Mouse (Mus musculus) retina, postnatal 1 day (tissue): ENCODE data around the gene Shtn1.

Source experiments
- DNase-seq: peaks from one replicate; pipeline ENCODE4 v3.0.0-alpha.2; 2012

Gene Shtn1

DNA sequence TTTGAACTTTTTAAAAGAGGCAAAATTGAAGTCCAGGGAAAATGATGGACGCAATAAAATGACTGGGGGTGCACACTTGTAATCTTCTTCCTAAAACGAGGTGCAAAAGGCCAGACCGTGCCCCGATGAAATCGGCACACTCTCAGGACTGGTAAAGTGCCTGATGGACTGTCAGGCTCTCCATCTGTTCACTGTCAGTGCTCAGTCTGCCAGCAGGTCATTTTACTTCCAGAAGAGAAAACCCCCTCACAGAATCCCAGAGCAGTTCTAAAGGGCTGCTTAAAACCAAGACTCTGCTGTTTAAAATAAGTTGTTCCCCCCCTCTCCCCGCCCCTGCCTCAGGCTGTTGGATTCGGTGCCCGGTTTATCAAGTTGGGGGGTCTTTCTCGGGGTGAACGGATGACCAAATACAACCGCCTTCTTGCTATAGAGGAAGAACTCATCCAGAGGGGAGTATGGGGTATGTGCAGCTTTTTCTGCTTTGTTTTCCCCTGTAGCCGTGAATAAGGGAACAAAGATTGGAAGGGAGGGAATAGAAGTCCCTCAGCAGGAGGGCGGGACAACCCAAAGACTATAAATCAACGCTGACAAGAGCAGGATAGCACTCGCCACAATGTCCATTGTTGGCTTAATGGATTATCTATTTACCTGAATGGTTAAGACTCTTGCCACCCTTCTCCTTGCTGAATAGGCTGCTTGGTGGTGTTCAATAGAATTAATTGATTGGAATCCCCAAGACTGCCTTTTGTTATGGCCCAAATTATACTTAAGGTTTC is 107.0 kb downstream of the Shtn1 start:
- peak; percentile 25 for DNase-seq

DNA sequence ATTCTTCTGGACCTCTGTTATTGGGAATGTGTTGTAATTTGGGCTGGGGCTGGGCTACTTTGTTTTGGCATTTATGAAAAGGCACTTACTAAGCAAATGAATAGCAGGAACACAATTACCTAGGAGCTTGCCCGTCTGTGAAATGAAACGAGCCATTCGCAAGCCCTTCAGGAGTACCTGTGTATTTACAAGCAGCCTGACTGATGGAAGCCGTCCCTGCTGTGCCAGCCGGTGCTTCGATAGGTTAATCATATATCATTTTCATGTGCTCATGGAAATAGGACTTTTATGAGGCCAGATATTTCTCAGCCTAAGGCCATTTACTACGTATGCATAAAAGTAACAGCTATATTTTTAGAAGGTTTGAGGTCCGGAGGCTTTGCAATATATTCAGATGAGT is 112.9 kb downstream of the Shtn1 start:
- no peak for DNase-seq

DNA sequence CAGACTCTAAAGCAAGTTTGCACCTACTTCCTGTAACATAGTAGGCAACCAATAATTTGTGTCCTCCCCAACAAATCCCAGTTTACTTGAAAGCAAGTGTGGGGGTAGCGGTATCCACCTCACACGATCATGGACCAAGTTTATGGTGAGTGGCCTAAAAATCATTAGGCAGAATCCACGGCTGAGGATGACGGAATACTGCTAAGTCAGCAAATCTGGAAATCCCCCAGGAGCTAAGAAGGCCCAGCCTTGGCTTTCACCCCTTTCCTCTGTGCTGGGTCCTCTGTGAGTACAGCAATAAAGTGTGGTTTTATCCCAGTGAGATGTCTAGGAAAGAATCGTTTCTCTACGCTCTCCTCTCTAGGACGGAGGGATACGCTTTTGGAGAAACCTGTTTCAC is 121.1 kb downstream of the Shtn1 start:
- no peak for DNase-seq

DNA sequence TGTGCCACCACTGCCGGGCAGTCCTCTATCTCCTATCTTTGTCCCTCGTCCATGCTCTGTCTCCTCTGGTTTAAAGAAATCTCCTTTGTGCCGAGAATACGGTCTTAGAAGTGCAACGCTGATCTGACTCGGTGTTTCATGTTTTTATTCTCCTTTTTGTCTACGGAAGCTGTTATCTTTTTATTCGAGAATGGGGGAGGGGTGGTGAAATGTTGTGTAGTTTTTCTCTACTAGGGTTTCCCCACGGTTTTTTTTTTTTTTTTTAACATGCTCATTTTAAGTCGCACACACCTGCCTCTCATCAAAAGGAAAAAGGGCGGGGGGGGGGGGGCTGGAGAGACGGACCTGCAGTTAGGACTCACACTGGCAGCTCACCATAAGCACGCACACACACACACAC is 123.7 kb downstream of the Shtn1 start:
- no peak for DNase-seq

DNA sequence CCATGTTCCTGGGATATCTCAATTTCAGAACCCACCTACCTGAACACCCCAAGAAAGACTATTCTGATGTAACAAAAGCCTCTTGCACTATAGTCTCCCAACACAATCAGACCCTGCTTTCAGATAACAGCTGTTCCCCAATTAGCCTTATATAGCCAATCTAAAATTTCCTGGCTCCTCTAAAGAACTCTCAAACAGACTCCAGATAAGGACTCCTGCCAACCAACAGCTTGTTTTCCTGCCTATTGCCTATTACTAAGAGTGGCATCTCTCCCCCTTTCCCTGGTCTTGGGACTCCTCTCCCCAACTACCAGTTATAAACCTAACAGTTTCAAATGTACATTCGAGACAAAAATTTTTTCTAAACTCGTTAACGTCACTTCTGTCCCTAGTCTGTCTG is 124.4 kb downstream of the Shtn1 start:
- no peak for DNase-seq

DNA sequence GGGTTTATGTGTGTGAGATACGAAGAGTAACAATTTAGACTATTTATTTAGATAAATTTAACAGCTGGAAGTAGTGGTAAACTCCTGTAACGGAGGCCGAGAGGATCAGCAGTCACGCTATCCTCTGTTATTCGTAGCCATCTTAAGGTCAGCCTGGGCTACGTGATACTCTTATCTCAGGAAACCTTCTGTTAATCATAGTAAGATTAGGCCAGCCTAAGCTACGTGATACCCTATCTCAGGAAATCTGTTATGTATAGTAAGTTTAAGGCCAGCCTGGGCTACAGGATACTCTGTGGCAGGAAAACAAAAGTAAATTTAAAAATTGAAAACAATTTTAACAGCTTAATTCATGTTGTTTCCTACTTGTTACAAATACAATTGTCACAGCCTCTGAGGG is 129.9 kb downstream of the Shtn1 start:
- DNase-seq = no peak

DNA sequence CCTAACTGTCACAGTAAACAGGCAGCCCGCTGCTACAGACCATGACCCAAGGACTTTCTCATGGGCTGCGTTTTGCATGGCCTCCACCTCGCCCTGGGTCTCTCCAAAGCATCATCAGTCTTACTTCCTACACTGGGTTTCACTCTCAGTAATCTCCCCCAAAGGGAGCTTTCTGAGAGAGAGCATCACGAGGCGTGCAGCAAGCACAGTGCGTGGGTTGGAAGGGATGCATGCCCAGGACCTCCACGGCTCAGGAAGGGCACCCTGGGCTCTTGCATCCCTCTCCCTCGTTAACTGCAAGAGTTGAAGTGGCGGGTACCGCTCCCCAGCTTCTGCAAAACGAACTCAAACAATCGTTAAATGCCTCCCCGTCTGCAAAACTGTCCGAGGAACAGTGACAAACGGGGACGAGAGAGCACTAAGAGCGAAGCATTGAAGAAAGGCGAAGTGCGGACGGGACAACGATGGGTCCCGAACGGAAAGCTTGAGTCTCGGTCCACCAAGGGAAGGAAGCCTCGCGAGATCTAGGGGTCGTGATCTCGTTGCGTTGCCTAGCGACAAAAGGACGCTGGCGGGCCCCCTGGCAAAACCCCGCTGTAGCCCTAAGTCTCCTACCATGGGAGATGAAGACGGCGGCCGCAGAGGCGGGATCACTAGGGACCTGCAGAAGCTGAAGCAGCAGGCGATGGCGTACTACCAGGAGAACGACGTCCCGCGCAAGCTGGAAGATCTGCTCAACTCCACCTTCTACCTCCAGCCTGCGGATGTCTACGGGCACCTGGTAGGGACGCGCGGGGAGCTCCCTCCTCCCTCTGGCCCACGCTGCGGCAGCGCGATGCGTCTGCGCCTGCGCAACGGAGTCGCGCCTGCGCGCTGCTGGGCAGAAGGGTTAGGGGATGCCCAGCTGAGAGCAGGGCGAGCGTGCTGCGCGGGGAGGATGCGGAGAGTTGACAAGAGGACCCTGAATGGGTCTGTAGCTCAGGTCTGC is 132.8 kb downstream of the Shtn1 start, which contains the start of the genes Eno4 and Hspa12a:
Gene Eno4, plus strand, starts transcription at position 585 of the 988 bp plus-strand sequence.
Gene Hspa12a, minus strand, starts transcription at position 814 of the 988 bp plus-strand sequence.
- DNase-seq = peak; percentile 98

DNA sequence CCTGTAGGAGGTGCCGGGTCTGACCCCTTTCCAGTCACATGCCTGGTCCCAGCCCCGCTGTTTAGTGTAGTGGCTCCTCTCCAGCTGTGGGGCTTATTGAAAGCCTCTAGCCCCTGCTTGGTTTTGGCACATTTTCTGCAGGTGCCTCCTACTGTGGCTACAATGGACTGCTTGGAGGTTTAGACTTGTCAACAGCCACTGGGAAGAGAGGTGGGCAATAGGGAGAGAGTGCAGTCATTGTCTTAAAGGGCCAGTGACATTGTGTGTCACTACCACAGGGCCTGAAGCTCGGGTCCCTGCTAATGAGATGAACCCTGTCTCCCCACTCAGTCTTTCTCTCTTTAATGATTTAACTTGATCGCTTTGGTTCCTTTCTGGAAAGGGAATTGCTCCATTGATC is 142.8 kb downstream of the Shtn1 start:
- peak; percentile 28 for DNase-seq

DNA sequence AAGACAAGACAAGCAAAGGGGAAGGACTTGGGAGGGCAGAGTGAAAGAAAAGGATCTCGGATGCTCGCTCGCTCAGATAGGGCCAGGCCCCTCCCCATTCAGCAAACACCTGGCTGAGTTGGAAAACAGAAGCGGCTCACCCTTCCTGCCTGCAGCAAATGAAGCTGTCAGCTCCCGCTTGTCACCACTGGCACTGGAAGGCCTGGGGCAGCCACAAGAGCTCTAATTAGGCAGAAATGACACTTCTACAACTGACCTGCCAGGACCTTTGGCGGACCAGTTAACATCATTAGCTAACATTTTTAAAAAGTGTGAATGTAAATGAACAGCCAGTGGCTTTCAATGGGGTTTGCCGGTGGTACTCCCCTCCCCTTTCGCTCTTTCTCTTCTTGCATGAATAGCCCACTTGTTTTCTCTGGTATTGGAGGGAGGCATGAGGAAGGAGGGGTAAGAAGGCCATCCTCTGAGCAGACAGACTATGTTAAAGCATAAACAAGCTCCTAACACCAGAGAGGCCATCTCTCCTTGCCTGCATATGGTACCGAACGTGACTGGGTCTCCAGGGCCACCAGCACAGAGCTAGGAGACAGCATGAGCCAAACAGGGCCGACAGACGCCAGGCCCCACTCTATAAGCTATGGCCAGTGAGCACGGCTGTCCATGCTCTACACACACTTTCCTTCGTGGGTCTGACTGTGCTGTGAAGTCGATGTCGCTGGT is 144.7 kb downstream of the Shtn1 start:
- peak; percentile 90 for DNase-seq
